Mouse (Mus musculus): Measurements from ENCODE around the gene Frzb. TPM values are rescaled to one million over a fixed set of nuclear protein-coding genes. Genes with fewer than 3 reads are reported as not detected.

Frzb gene
- polyA plus RNA-seq, 1 experiment: not detected

- Histone ChIP-seq H3K27me3 (ENCODE audit: control insufficient read depth) (peaks cover 58% of the 10 kb centered on the region), H3K9me3 (ENCODE audit: control insufficient read depth, low read length) (peaks cover 5% of the 10 kb centered on the region; the same call in 1 of the 2 replicates), H3K4me1 (ENCODE audit: control insufficient read depth) (no peaks in the 10 kb centered on the region), H3K4me3 (replicated peaks) (peak overlapping the region; percentile 3), H3K36me3 (ENCODE audit: control insufficient read depth) (no peaks in the 10 kb centered on the region)
- no peak for TF ChIP-seq TAL1 (IDR thresholded peaks at IDR 0.05; ENCODE audit: low read length)
- no peak for TF ChIP-seq GATA1 (IDR thresholded peaks at IDR 0.05; ENCODE audit: low read length)
Measured at GRCm38 (mm10) chr2:80446308-80447151, 895 bp downstream of the Frzb start.

DNA sequence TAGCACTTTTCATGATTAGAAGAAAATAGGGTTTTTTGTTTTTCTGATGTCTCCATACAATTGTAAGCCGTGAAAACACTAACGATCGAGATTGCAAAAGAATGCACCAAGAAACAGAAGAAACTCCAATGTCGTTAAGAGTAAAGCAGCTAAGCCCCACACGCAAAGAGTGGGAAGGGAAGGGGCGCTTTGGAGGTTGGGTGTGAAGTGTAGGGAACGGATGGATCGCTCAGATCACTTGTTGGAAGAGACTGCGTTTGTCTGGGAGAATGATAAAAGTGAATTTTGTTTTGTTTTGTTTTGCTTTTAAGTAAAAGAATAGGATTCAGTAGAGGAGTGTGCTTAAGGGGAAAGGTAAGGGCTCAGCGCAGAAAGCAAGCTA lies 1.5 kb downstream of the Frzb start:
- H3K4me3 ChIP-seq (replicated peaks): no peak overlapping the region
- peaks cover 58% of the 10 kb centered on the region for H3K27me3 ChIP-seq (ENCODE audit: control insufficient read depth)
- no peak for TF ChIP-seq TAL1 (IDR thresholded peaks at IDR 0.05; ENCODE audit: low read length)
- H3K9me3 ChIP-seq (ENCODE audit: control insufficient read depth, low read length): peaks cover 5% of the 10 kb centered on the region; the same call in 1 of the 2 replicates
- no peaks in the 10 kb centered on the region for H3K4me1 ChIP-seq (ENCODE audit: control insufficient read depth)
- no peaks in the 10 kb centered on the region for H3K36me3 ChIP-seq (ENCODE audit: control insufficient read depth)

- H3K36me3 ChIP-seq (ENCODE audit: control insufficient read depth): no peaks in the 10 kb centered on the region
- no peaks in the 10 kb centered on the region for H3K4me1 ChIP-seq (ENCODE audit: control insufficient read depth)
- H3K27me3 ChIP-seq (ENCODE audit: control insufficient read depth): peaks cover 58% of the 10 kb centered on the region
- H3K9me3 ChIP-seq (ENCODE audit: control insufficient read depth, low read length): peaks cover 5% of the 10 kb centered on the region; the same call in 1 of the 2 replicates
- no peak overlapping the region for H3K4me3 ChIP-seq (replicated peaks)
- no peak for TF ChIP-seq GATA1 (IDR thresholded peaks at IDR 0.05; ENCODE audit: low read length)
- TF ChIP-seq TAL1 (IDR thresholded peaks at IDR 0.05; ENCODE audit: low read length): no peak
Measured at GRCm38 (mm10) chr2:80445491-80445890, 1.9 kb downstream of the Frzb start.

GRCm38 (mm10) chr2:80444418-80445365 lies 2.7 kb downstream of the Frzb start:
- peaks cover 54% of the 10 kb centered on the region for H3K27me3 ChIP-seq (ENCODE audit: control insufficient read depth)
- TF ChIP-seq GATA1 (IDR thresholded peaks at IDR 0.05; ENCODE audit: low read length) (no peak), TAL1 (IDR thresholded peaks at IDR 0.05; ENCODE audit: low read length) (no peak)
- peaks cover 5% of the 10 kb centered on the region; the same call in 1 of the 2 replicates for H3K9me3 ChIP-seq (ENCODE audit: control insufficient read depth, low read length)
- H3K4me3 ChIP-seq (replicated peaks): no peak overlapping the region
- no peaks in the 10 kb centered on the region for H3K4me1 ChIP-seq (ENCODE audit: control insufficient read depth)
- H3K36me3 ChIP-seq (ENCODE audit: control insufficient read depth): no peaks in the 10 kb centered on the region

DNA sequence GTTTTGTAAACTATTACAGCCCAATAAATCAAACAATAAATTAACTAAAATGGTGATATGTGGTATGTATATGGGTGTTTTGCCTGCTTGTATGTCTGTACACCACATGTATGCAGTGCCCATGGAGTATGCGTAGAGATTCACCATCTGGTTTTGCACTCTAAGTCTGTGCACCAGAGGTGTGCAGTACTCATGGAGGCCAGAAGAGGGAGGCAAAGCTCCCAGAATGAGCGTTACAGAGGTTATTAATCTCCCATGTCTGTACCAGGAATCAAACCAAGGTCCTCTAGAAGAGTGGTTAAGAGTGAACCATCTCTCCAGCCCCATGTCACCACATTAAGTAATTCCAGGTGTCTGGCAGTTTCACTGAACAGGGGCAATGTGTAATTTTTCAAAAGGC lies 3.5 kb downstream of the Frzb start:
- peaks cover 5% of the 10 kb centered on the region; the same call in 1 of the 2 replicates for H3K9me3 ChIP-seq (ENCODE audit: control insufficient read depth, low read length)

GRCm38 (mm10) chr2:80441386-80441785 lies 6.0 kb downstream of the Frzb start:
- H3K4me3 ChIP-seq (replicated peaks): no peak overlapping the region
- no peaks in the 10 kb centered on the region for H3K36me3 ChIP-seq (ENCODE audit: control insufficient read depth)
- H3K27me3 ChIP-seq (ENCODE audit: control insufficient read depth): peaks cover 22% of the 10 kb centered on the region
- no peaks in the 10 kb centered on the region for H3K4me1 ChIP-seq (ENCODE audit: control insufficient read depth)
- no peak for TF ChIP-seq TAL1 (IDR thresholded peaks at IDR 0.05; ENCODE audit: low read length)
- TF ChIP-seq GATA1 (IDR thresholded peaks at IDR 0.05; ENCODE audit: low read length): no peak
- peaks cover 5% of the 10 kb centered on the region; the same call in 1 of the 2 replicates for H3K9me3 ChIP-seq (ENCODE audit: control insufficient read depth, low read length)

More for the DNA sequence above, 3.5 kb downstream of the Frzb start:
- H3K4me3 ChIP-seq (replicated peaks): no peak overlapping the region
- no peaks in the 10 kb centered on the region for H3K36me3 ChIP-seq (ENCODE audit: control insufficient read depth)
- no peak for TF ChIP-seq TAL1 (IDR thresholded peaks at IDR 0.05; ENCODE audit: low read length)
- TF ChIP-seq GATA1 (IDR thresholded peaks at IDR 0.05; ENCODE audit: low read length): no peak
- H3K27me3 ChIP-seq (ENCODE audit: control insufficient read depth): peaks cover 48% of the 10 kb centered on the region
- no peaks in the 10 kb centered on the region for H3K4me1 ChIP-seq (ENCODE audit: control insufficient read depth)

- no peaks in the 10 kb centered on the region for H3K4me1 ChIP-seq (ENCODE audit: control insufficient read depth)
- no peak for TF ChIP-seq TAL1 (IDR thresholded peaks at IDR 0.05; ENCODE audit: low read length)
- TF ChIP-seq GATA1 (IDR thresholded peaks at IDR 0.05; ENCODE audit: low read length): no peak
- H3K27me3 ChIP-seq (ENCODE audit: control insufficient read depth): no peaks in the 10 kb centered on the region; the same call in 1 of the 2 replicates
- H3K36me3 ChIP-seq (ENCODE audit: control insufficient read depth): no peaks in the 10 kb centered on the region
- H3K4me3 ChIP-seq (replicated peaks): no peak overlapping the region
- H3K9me3 ChIP-seq (ENCODE audit: control insufficient read depth, low read length): no peaks in the 10 kb centered on the region
Measured at GRCm38 (mm10) chr2:80438854-80439253, 8.6 kb downstream of the Frzb start.

- no peaks in the 10 kb centered on the region for H3K36me3 ChIP-seq (ENCODE audit: control insufficient read depth)
- H3K27me3 ChIP-seq (ENCODE audit: control insufficient read depth): no peaks in the 10 kb centered on the region
- TF ChIP-seq TAL1 (IDR thresholded peaks at IDR 0.05; ENCODE audit: low read length) (no peak), GATA1 (IDR thresholded peaks at IDR 0.05; ENCODE audit: low read length) (no peak)
- H3K4me1 ChIP-seq (ENCODE audit: control insufficient read depth): no peaks in the 10 kb centered on the region
- no peak overlapping the region for H3K4me3 ChIP-seq (replicated peaks)
- H3K9me3 ChIP-seq (ENCODE audit: control insufficient read depth, low read length): no peaks in the 10 kb centered on the region
Measured at GRCm38 (mm10) chr2:80437401-80437800, 10.0 kb downstream of the Frzb start.

Data from erythroblast, embryonic 14.5 days (primary cell).